Mouse (Mus musculus): ENCODE results near the gene 1110065P20Rik.

1110065P20Rik gene

GRCm38 (mm10) chr4:124850933-124851658 lies at the start of gene 1110065P20Rik:
Gene 1110065P20Rik (minus strand): TSS chr4:124851196.
- peak; percentile 84 for DNase-seq

- no peak for DNase-seq
These were observed 48.9 kb upstream of the 1110065P20Rik start for GRCm38 (mm10) chr4:124899906-124900305.

GRCm38 (mm10) chr4:124898428-124898827 lies 47.4 kb upstream of the 1110065P20Rik start:
- no peak for DNase-seq

GRCm38 (mm10) chr4:124894508-124895428 lies 43.8 kb upstream of the 1110065P20Rik start:
- DNase-seq = no peak

- DNase-seq = no peak
These were observed 42.8 kb upstream of the 1110065P20Rik start for GRCm38 (mm10) chr4:124893769-124894168.

- DNase-seq = no peak
These were observed 39.8 kb upstream of the 1110065P20Rik start for GRCm38 (mm10) chr4:124890831-124891230.

- DNase-seq = no peak
These were observed 38.9 kb upstream of the 1110065P20Rik start for GRCm38 (mm10) chr4:124889935-124890334.

- DNase-seq = no peak
These were observed 37.7 kb upstream of the 1110065P20Rik start for GRCm38 (mm10) chr4:124888702-124889101.

- DNase-seq = peak; percentile 18
These were observed 31.2 kb upstream of the 1110065P20Rik start for GRCm38 (mm10) chr4:124882151-124882729.

GRCm38 (mm10) chr4:124881341-124881908 lies 30.4 kb upstream of the 1110065P20Rik start:
- DNase-seq = no peak

GRCm38 (mm10) chr4:124880599-124880998 lies 29.6 kb upstream of the 1110065P20Rik start, which contains the start of gene Epha10:
Gene Epha10 (plus strand): TSS chr4:124880899.
- no peak for DNase-seq

- no peak for DNase-seq
These were observed 21.7 kb upstream of the 1110065P20Rik start for GRCm38 (mm10) chr4:124872719-124873118.

- DNase-seq = no peak
These were observed 10.5 kb upstream of the 1110065P20Rik start, which contains the start of gene Maneal for GRCm38 (mm10) chr4:124861283-124862188. Gene Maneal (minus strand): TSS chr4:124862171.

- DNase-seq = peak; percentile 44
These were observed 9.4 kb upstream of the 1110065P20Rik start for GRCm38 (mm10) chr4:124860446-124860845.

GRCm38 (mm10) chr4:124858370-124858769 lies 7.4 kb upstream of the 1110065P20Rik start:
- DNase-seq = no peak

GRCm38 (mm10) chr4:124856294-124856693 lies 5.3 kb upstream of the 1110065P20Rik start:
- no peak for DNase-seq

GRCm38 (mm10) chr4:124850261-124850913 lies 609 bp downstream of the 1110065P20Rik start, which contains the start of gene Yrdc:
Gene Yrdc (plus strand): TSS chr4:124850679.
- DNase-seq = peak; percentile 95

- no peak for DNase-seq
These were observed 1.2 kb downstream of the 1110065P20Rik start for GRCm38 (mm10) chr4:124849631-124850260.

GRCm38 (mm10) chr4:124847573-124847972 lies 3.4 kb downstream of the 1110065P20Rik start:
- DNase-seq = peak; percentile 83

- peak; percentile 55 for DNase-seq
These were observed 7.5 kb downstream of the 1110065P20Rik start for GRCm38 (mm10) chr4:124843493-124843892.

Data from thymus, postnatal 14 days (tissue).